Mouse (Mus musculus) embryonic facial prominence, embryonic 11.5 days (tissue): ENCODE data around the gene Mb21d2. TPM values are rescaled to one million over a fixed set of nuclear protein-coding genes. Genes with fewer than 3 reads are reported as not detected.

ENCODE experiments used
- polyA plus RNA-seq: library from polyadenylated mRNA; unstranded; fragments of >200 nt; fragmentation: Nextera tagmentation; extraction: Ambion mirVana; gene quantifications from 2 replicates; pipeline ENCODE4 v1.2.1, GENCODE M21; 2014

Gene Mb21d2
- polyA plus RNA-seq, 1 experiment from 2014 or later = 11.6 TPM

Other genes starting within 250 kb of the Mb21d2 start
- 3.4 and 5.0 TPM in 2 replicates for gene Fgf12, start 176.6 kb downstream of the Mb21d2 start, polyA plus RNA-seq